Comparison of ENCODE assay signal across 17 mouse cellular contexts in genomic region chr2:32024372-32024771, GRCm38 (mm10).
"Had no signal": no experiment of that assay in that cellular context is flagged by ENCODE, and none has a peak within 500 bp of the region (broad histone marks: within the 10 kb centered on the region; RNA-seq: fewer than 3 reads in every experiment).

No protein-coding gene starts in this region.

- DNase-seq: retina, postnatal 1 day; right cerebral cortex, adult 18-20 months; right cerebral cortex, postnatal 14 days; right cerebral cortex, postnatal 25 days; right cerebral cortex, postnatal 4 days; spleen, adult 18-20 months; thymus, adult 18-20 months; thymus, adult 2 months; thymus, postnatal 14 days; thymus, postnatal 25 days; thymus, postnatal 36 days; thymus, postnatal 4 days had no signal

- H3K27ac ChIP-seq: neural tube, embryonic 12.5 days; neural tube, embryonic 13.5 days; neural tube, embryonic 15.5 days; stomach, embryonic 15.5 days; stomach, postnatal 0 days had no signal

- H3K4me2 ChIP-seq: neural tube, embryonic 12.5 days; neural tube, embryonic 13.5 days; neural tube, embryonic 15.5 days; stomach, embryonic 15.5 days had no signal

- H3K27me3 ChIP-seq: neural tube, embryonic 12.5 days; neural tube, embryonic 13.5 days; neural tube, embryonic 15.5 days; stomach, embryonic 15.5 days had no signal

- H3K4me1 ChIP-seq: neural tube, embryonic 12.5 days; neural tube, embryonic 13.5 days; neural tube, embryonic 15.5 days; stomach, embryonic 15.5 days had no signal

- H3K9me3 ChIP-seq: neural tube, embryonic 12.5 days; neural tube, embryonic 13.5 days; neural tube, embryonic 15.5 days; stomach, embryonic 15.5 days had no signal

- H3K4me3 ChIP-seq: neural tube, embryonic 12.5 days; neural tube, embryonic 13.5 days; neural tube, embryonic 15.5 days; stomach, embryonic 15.5 days had no signal

- H3K9ac ChIP-seq: neural tube, embryonic 12.5 days; neural tube, embryonic 13.5 days; neural tube, embryonic 15.5 days; stomach, embryonic 15.5 days had no signal
